Mouse (Mus musculus) heart, embryonic 10.5 days (tissue): ENCODE data around the gene Chst11. TPM values are rescaled to one million over a fixed set of nuclear protein-coding genes. Genes with fewer than 3 reads are reported as not detected.
A peak's percentile ranks its signal among the peaks of the same experiment; 100 is the strongest.

ENCODE experiments used
- DNase-seq: peaks from one replicate; pipeline ENCODE4 v3.0.0-alpha.2; 2017; ENCODE audit warnings: low spot score
- H3K27ac ChIP-seq: fragments of 300-500 bp; sonication (generic); 2 replicates; pipeline ENCODE4 v1.5.1; 2016; ENCODE audit warnings: mild to moderate bottlenecking
- H3K27me3 ChIP-seq: fragments of 300-500 bp; sonication (generic); 2 replicates; pipeline ENCODE4 v1.6.1; 2016; ENCODE audit warnings: mild to moderate bottlenecking; ENCODE audit not compliant: poor library complexity, insufficient read depth, severe bottlenecking
- H3K36me3 ChIP-seq: fragments of 300-500 bp; sonication (generic); 2 replicates; pipeline ENCODE4 v1.6.1; 2016; ENCODE audit warnings: mild to moderate bottlenecking, moderate library complexity
- H3K4me1 ChIP-seq: fragments of 300-500 bp; sonication (generic); 2 replicates; pipeline ENCODE4 v1.6.1; 2016; ENCODE audit warnings: mild to moderate bottlenecking
- H3K4me3 ChIP-seq: fragments of 300-500 bp; sonication (generic); 2 replicates; pipeline ENCODE4 v1.5.1; 2016; ENCODE audit warnings: mild to moderate bottlenecking, moderate library complexity
- H3K9me3 ChIP-seq: fragments of 300-500 bp; sonication (generic); 2 replicates; pipeline ENCODE4 v1.6.1; 2016; ENCODE audit warnings: mild to moderate bottlenecking, moderate library complexity
- WGBS: fragments of 180-500 bp; shearing (Covaris S2); methylation state at CpG from one replicate; pipeline ENCODE4 v1.1.7; 2016; 5-methylcytosine and 5-hydroxymethylcytosine counted together
- polyA plus RNA-seq: library from polyadenylated mRNA; unstranded; fragments of >200 nt; fragmentation: Nextera tagmentation; extraction: Ambion mirVana; gene quantifications from 2 replicates; pipeline ENCODE4 v1.2.1, GENCODE M21; 2016

Chst11 gene
- polyA plus RNA-seq, 1 experiment from 2014 or later: 1.2 TPM

GRCm38 (mm10) chr10:83150587-83150986, 165.3 kb downstream of the Chst11 start:
- Histone ChIP-seq H3K27ac (no peak overlapping the region), H3K9me3 (no peaks in the 10 kb centered on the region), H3K36me3 (no peaks in the 10 kb centered on the region), H3K27me3 (0 out of 2 replicates have a peak, but pooled peaks cover 12% of the 10 kb centered on the region), H3K4me3 (no peak overlapping the region), H3K4me1 (peaks cover 27% of the 10 kb centered on the region)
- DNase-seq: no peak
- WGBS: 85% methylated on average over 7 of the region's 7 CpGs

DNA sequence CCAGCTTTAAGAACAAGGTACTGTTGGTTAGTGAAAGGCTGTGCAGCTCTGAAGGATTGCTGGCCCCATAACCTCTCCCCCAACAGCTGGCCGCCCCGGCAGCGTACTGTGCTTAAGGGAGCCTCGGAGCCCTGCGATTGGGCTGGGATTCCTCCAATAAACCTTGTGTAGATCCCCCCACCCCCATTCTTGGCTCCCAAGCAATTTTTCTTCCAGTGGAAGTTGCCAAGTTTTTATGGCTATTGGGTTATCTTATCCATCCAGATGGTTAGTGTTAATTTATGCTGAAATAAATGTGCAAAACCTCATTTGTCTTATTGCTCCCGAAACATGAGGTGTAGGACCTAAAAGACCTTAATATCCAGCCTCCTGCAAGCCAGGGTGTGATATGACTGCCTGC, 166.1 kb downstream of the Chst11 start:
- Histone ChIP-seq H3K9me3 (peaks cover 3% of the 10 kb centered on the region), H3K4me3 (no peak overlapping the region), H3K36me3 (no peaks in the 10 kb centered on the region), H3K27ac (no peak overlapping the region), H3K4me1 (peaks cover 27% of the 10 kb centered on the region), H3K27me3 (0 out of 2 replicates have a peak, but pooled peaks cover 12% of the 10 kb centered on the region)
- DNase-seq: no peak
- 84% methylated on average over 6 of the region's 6 CpGs for WGBS

DNA sequence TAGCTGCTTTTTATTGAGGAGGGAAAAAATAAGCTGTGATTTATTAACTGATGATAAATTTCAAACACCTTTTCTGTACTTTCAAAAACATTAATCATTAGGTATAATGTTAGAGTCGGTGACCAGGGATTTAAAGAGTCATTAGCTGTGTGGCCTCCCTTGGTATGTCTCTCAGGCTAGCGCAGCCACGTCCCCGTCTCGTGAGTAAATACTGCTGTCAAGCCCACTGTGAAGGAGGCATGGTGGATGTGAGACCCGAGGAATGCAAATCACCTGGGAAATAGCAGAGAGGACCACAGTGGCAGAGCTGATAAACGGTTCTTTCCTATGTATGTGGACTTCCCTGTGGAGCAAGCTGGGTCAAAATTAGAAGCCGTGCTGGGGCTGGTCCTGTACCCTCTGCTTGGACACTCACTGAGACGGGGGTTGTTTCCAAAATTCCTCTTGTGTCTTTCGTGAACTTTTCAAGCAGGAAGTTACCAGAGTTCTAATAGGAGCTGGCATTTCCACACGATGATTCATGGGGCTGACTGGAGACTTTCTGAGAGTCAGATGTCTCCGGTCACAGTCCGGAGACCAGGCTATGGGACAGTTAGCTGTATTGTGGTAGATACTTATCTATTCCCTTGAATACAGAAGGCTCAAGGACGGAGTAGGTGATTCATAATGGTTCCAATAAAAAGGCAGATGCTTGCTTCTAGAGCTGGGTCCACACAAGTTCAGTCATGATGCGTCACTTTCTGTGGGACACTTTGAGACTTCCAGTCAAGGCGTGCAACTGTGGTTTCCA, 166.8 kb downstream of the Chst11 start:
- 0 out of 2 replicates have a peak, but pooled peaks cover 9% of the 10 kb centered on the region for H3K27me3 ChIP-seq
- no peak for DNase-seq
- H3K9me3 ChIP-seq: peaks cover 3% of the 10 kb centered on the region
- H3K36me3 ChIP-seq: no peaks in the 10 kb centered on the region
- H3K4me3 ChIP-seq: no peak overlapping the region
- no peak overlapping the region for H3K27ac ChIP-seq
- H3K4me1 ChIP-seq: peaks cover 29% of the 10 kb centered on the region
- 49% methylated on average over 16 of the region's 16 CpGs for WGBS

DNA sequence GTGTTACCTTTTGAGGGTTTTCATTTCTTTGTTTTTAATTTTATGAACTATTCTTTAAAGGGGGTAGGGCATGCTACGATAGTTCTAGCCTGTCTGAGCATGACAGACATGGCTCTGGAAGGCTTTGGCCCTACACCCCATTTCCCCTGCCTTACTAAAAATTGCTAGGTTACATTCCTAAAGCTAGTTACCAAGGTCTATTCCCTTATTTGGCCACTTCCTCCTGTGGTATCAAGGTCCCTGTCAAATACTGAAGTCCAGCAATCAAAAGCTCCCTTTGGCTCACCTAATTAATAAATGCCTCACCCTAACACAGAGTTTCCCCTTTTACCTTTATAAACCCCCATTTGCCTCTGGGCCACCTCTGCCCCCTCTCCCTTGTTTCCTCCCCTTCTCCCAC, 167.4 kb downstream of the Chst11 start:
- Histone ChIP-seq H3K27me3 (0 out of 2 replicates have a peak, but pooled peaks cover 6% of the 10 kb centered on the region), H3K4me3 (no peak overlapping the region), H3K9me3 (peaks cover 3% of the 10 kb centered on the region), H3K27ac (no peak overlapping the region), H3K4me1 (peaks cover 33% of the 10 kb centered on the region), H3K36me3 (no peaks in the 10 kb centered on the region)
- no peak for DNase-seq
- WGBS: 57% methylated on average over 1 of the region's 1 CpGs

DNA sequence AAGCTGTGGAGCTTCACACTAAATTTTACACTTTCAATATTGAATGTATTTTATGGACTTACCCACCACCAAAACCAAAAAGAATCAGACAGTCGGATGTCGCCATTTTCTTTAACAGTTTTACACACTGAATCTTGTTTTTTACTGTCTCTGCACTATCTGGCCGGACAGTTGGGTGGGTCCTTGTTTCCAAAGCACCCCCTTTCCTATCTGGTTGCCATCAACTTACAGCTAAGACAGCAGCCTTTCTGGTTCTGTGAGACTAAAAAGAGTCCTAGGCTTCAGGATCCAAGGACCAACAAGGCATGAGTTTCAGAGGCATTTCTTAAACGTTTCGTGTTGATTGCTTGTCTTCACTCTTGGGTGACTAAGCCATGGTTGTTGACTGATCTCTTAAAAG, 168.1 kb downstream of the Chst11 start:
- Histone ChIP-seq H3K4me3 (no peak overlapping the region), H3K27ac (0 out of 2 replicates have a peak overlapping the region, but pooled peaks have one; percentile 10)
- WGBS: 65% methylated on average over 5 of the region's 5 CpGs

DNA sequence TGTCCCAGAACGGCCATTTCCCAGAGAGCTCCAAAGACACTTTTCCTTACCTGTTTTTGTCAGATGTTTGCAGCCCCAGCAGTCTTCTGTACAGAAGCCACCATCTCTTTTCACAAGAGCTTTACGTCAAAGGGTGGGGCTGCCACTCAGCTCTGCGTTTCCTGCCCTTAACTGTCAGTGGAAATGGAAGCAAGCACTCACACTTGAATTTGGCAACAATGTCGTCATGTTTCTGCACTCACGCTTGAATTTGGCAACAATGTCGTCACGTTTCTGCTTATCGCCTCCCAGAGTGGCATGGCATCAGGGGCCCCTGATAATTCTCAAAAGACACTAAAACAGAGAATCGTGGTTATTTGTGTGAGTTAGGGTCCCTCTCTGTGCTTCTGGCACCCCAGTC, 168.6 kb downstream of the Chst11 start:
- Histone ChIP-seq H3K4me3 (no peak overlapping the region), H3K4me1 (peaks cover 36% of the 10 kb centered on the region), H3K27ac (0 out of 2 replicates have a peak overlapping the region, but pooled peaks have one; percentile 10), H3K36me3 (no peaks in the 10 kb centered on the region), H3K27me3 (0 out of 2 replicates have a peak, but pooled peaks cover 1% of the 10 kb centered on the region), H3K9me3 (peaks cover 3% of the 10 kb centered on the region)
- WGBS: 50% methylated on average over 9 of the region's 9 CpGs
- no peak for DNase-seq

More for the DNA sequence above, 168.1 kb downstream of the Chst11 start:
- Histone ChIP-seq H3K9me3 (peaks cover 3% of the 10 kb centered on the region), H3K4me1 (peaks cover 36% of the 10 kb centered on the region), H3K27me3 (0 out of 2 replicates have a peak, but pooled peaks cover 6% of the 10 kb centered on the region), H3K36me3 (no peaks in the 10 kb centered on the region)
- no peak for DNase-seq

DNA sequence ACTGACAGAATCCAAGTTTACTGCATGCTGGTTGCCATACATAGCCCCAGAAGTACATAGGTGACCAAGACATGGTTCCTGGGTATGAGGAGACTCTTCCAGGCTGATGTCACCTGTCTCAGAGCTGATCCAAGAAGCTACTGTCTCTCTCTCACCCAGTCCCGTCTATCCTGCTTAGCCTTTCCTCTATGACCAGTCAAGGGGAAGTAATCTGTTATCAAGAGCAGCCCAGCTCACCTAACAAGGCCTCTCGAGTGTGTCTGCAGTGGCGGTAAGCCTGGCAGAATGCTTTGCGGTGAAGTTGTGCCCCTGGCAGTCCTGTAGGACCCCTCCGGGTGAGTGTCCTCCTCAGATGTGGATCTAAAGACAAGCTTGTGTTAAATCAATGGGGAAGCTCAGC, 172.0 kb downstream of the Chst11 start:
- no peaks in the 10 kb centered on the region for H3K36me3 ChIP-seq
- peaks cover 39% of the 10 kb centered on the region for H3K4me1 ChIP-seq
- no peaks in the 10 kb centered on the region for H3K27me3 ChIP-seq
- H3K27ac ChIP-seq: no peak overlapping the region
- no peak for DNase-seq
- H3K4me3 ChIP-seq: no peak overlapping the region
- 49% methylated on average over 5 of the region's 5 CpGs for WGBS
- H3K9me3 ChIP-seq: peaks cover 3% of the 10 kb centered on the region

GRCm38 (mm10) chr10:83158322-83158721, 173.0 kb downstream of the Chst11 start:
- no peak overlapping the region for H3K4me3 ChIP-seq
- H3K36me3 ChIP-seq: no peaks in the 10 kb centered on the region
- peaks cover 3% of the 10 kb centered on the region for H3K9me3 ChIP-seq
- no peak for DNase-seq
- no peak overlapping the region for H3K27ac ChIP-seq
- no peaks in the 10 kb centered on the region for H3K27me3 ChIP-seq
- peaks cover 39% of the 10 kb centered on the region for H3K4me1 ChIP-seq
- 78% methylated on average over 8 of the region's 8 CpGs for WGBS

- DNase-seq: no peak
- WGBS: 88% methylated on average over 8 of the region's 8 CpGs
- Histone ChIP-seq H3K9me3 (peaks cover 3% of the 10 kb centered on the region), H3K27me3 (no peaks in the 10 kb centered on the region), H3K4me1 (peaks cover 38% of the 10 kb centered on the region), H3K36me3 (no peaks in the 10 kb centered on the region), H3K27ac (no peak overlapping the region), H3K4me3 (no peak overlapping the region)
Measured at GRCm38 (mm10) chr10:83159229-83159628, 173.9 kb downstream of the Chst11 start.

DNA sequence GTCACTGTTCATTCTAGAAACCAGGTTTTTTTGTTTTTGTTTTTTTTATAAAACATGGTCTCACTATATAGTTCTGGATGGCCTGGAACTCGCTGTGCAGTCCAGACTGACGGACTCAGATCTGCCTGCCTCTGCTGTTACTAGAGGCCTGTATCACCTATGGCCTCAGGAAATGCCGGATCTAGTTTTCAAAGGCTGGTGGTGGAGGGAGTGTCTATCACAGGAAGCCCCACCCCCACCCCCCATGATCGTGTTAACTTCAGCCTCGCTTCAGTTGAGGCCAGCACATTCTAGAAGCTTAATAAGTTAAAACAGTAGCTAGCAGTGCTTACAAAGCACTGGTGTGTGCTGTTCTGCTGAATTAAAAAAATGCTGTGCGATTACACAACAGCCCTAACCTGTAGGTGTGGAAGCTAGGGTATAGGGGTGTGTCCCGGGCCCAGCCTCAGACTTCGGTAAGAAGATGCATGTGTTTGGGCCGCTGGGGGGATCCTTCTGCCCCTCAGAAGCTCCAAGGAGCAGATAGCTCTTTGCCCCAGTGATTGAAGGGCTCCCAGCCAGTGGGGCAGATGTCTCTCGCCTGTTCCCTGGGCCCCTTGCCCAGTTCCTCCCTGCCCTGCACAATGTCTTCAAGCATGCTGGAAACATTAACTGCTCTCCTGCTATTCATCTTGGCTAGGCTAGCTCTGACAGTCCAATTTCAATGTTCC, 176.5 kb downstream of the Chst11 start:
- no peaks in the 10 kb centered on the region for H3K9me3 ChIP-seq
- no peak for DNase-seq
- WGBS: 62% methylated on average over 10 of the region's 10 CpGs
- H3K36me3 ChIP-seq: no peaks in the 10 kb centered on the region
- H3K27ac ChIP-seq: peak overlapping the region; percentile 62
- H3K4me3 ChIP-seq: no peak overlapping the region
- peaks cover 37% of the 10 kb centered on the region for H3K4me1 ChIP-seq
- H3K27me3 ChIP-seq: no peaks in the 10 kb centered on the region

- Histone ChIP-seq H3K4me1 (peaks cover 33% of the 10 kb centered on the region), H3K27ac (no peak overlapping the region), H3K4me3 (no peak overlapping the region), H3K36me3 (no peaks in the 10 kb centered on the region), H3K27me3 (no peaks in the 10 kb centered on the region), H3K9me3 (no peaks in the 10 kb centered on the region)
- no peak for DNase-seq
- 44% methylated on average over 6 of the region's 6 CpGs for WGBS
Measured at GRCm38 (mm10) chr10:83163946-83164345, 178.6 kb downstream of the Chst11 start.

GRCm38 (mm10) chr10:83164901-83165435, 179.7 kb downstream of the Chst11 start:
- WGBS: 84% methylated on average over 9 of the region's 9 CpGs
- H3K4me1 ChIP-seq: peaks cover 42% of the 10 kb centered on the region
- no peaks in the 10 kb centered on the region for H3K36me3 ChIP-seq
- H3K9me3 ChIP-seq: no peaks in the 10 kb centered on the region
- no peak overlapping the region for H3K4me3 ChIP-seq
- no peaks in the 10 kb centered on the region for H3K27me3 ChIP-seq
- no peak overlapping the region for H3K27ac ChIP-seq
- DNase-seq: no peak
